17 mouse cellular contexts compared by ENCODE assay signal in genomic region chr2:25184496-25184895, GRCm38 (mm10). TPM values are rescaled to one million over a fixed set of nuclear protein-coding genes. Genes with fewer than 3 reads are reported as not detected.
DNase-seq lines count a peak whose midpoint lies in the region; ATAC-seq lines count a peak whose summit lies in the region.
"Had no signal": no experiment of that assay in that cellular context is flagged by ENCODE, and none has a peak within 500 bp of the region (broad histone marks: within the 10 kb centered on the region; RNA-seq: fewer than 3 reads in every experiment).

No protein-coding gene starts in this region.

- WGBS in heart, embryonic 16.5 days, result 95% methylated on average over 7 of the region's 7 CpGs
- 90% methylated on average over 7 of the region's 7 CpGs for WGBS in neural tube, embryonic 12.5 days
- WGBS in limb, embryonic 10.5 days, result 95% methylated on average over 7 of the region's 7 CpGs

- no peak for DNase-seq in heart, adult 9 months (ENCODE audit: low spot score in 2 of 2)
- DNase-seq in neural tube, embryonic 10.5 days (ENCODE audit: extremely low spot score, low spot score), result no peak
- peak; percentile 23 for DNase-seq in limb, embryonic 10.5 days (ENCODE audit: low spot score)
- DNase-seq in right cerebral cortex, postnatal 14 days, result no peak
- DNase-seq: B cell, adult 2 months; cerebellum, adult 2 months; gastrocnemius, postnatal 36 days; liver, postnatal 0 days; lung, postnatal 36 days; thymus, postnatal 4 days had no signal

- H3K9me3 ChIP-seq in heart, embryonic 16.5 days (replicated peaks; ENCODE audit: control insufficient read depth, low read length), result no peaks in the 10 kb centered on the region
- no peaks in the 10 kb centered on the region for H3K9me3 ChIP-seq in neural tube, embryonic 12.5 days
- no peaks in the 10 kb centered on the region for H3K9me3 ChIP-seq in limb, embryonic 10.5 days (replicated peaks)
- H3K9me3 ChIP-seq: embryonic facial prominence, embryonic 15.5 days; limb, embryonic 15.5 days had no signal

- H3K4me2 ChIP-seq in heart, embryonic 16.5 days (ENCODE audit: low read depth, low read length), result peak overlapping the region; percentile 96; the same call in 1 of the 2 replicates
- H3K4me2 ChIP-seq in neural tube, embryonic 12.5 days (replicated peaks), result peak overlapping the region; percentile 77
- H3K4me2 ChIP-seq: limb, embryonic 15.5 days had no signal

- H3K27ac ChIP-seq in heart, embryonic 16.5 days (ENCODE audit: low read length), result no peak overlapping the region
- H3K27ac ChIP-seq in neural tube, embryonic 12.5 days, result peak overlapping the region; percentile 96; the same call in 1 of the 2 replicates
- no peak overlapping the region for H3K27ac ChIP-seq in limb, embryonic 10.5 days
- H3K27ac ChIP-seq: embryonic facial prominence, embryonic 15.5 days; limb, embryonic 15.5 days had no signal

- H3K9ac ChIP-seq in heart, embryonic 16.5 days (ENCODE audit: low read length), result no peak overlapping the region
- H3K9ac ChIP-seq in neural tube, embryonic 12.5 days, result no peak overlapping the region
- H3K9ac ChIP-seq: embryonic facial prominence, embryonic 15.5 days; limb, embryonic 15.5 days; liver, postnatal 0 days had no signal

- no peaks in the 10 kb centered on the region for H3K36me3 ChIP-seq in heart, embryonic 16.5 days (ENCODE audit: control insufficient read depth, insufficient read depth)
- peaks cover 8% of the 10 kb centered on the region; the same call in 1 of the 2 replicates for H3K36me3 ChIP-seq in neural tube, embryonic 12.5 days
- no peaks in the 10 kb centered on the region for H3K36me3 ChIP-seq in limb, embryonic 10.5 days
- H3K36me3 ChIP-seq: embryonic facial prominence, embryonic 15.5 days; limb, embryonic 15.5 days had no signal

- H3K4me1 ChIP-seq in heart, embryonic 16.5 days (ENCODE audit: control insufficient read depth, insufficient read depth, low read length), result peaks cover 14% of the 10 kb centered on the region
- H3K4me1 ChIP-seq in neural tube, embryonic 12.5 days, result peaks cover 46% of the 10 kb centered on the region
- H3K4me1 ChIP-seq in limb, embryonic 10.5 days, result peaks cover 48% of the 10 kb centered on the region

- no peak for ATAC-seq in heart, embryonic 16.5 days (replicated peaks; ENCODE audit: extremely low read depth, insufficient read depth, low FRiP score)
- ATAC-seq in neural tube, embryonic 12.5 days (ENCODE audit: low FRiP score, low read depth), result no peak
- no peak for ATAC-seq in CD4-positive, CD25-positive, alpha-beta regulatory T cell, adult 4 months
- ATAC-seq: liver, postnatal 0 days had no signal

- H3K27me3 ChIP-seq in heart, embryonic 16.5 days (ENCODE audit: control insufficient read depth, insufficient read depth, low read length), result no peaks in the 10 kb centered on the region
- 0 out of 2 replicates have a peak, but pooled peaks cover 3% of the 10 kb centered on the region for H3K27me3 ChIP-seq in neural tube, embryonic 12.5 days (replicated peaks)
- peaks cover 79% of the 10 kb centered on the region for H3K27me3 ChIP-seq in limb, embryonic 10.5 days (ENCODE audit: low read depth, poor library complexity, severe bottlenecking)

- H3K4me3 ChIP-seq in heart, embryonic 16.5 days (ENCODE audit: low read length), result no peak overlapping the region
- no peak overlapping the region; the same call in 1 of the 2 replicates for H3K4me3 ChIP-seq in neural tube, embryonic 12.5 days
- H3K4me3 ChIP-seq in limb, embryonic 10.5 days, result no peak overlapping the region
- H3K4me3 ChIP-seq: embryonic facial prominence, embryonic 15.5 days; limb, embryonic 15.5 days had no signal

RNA-seq across cellular contexts. Expression of gene Nrarp, which starts 3.9 kb away (rescaled TPM):
- 16.2 and 18.1 TPM in 2 replicates for polyA plus RNA-seq in heart, embryonic 16.5 days (2015; fragmentation: Nextera tagmentation; extraction: Ambion mirVana)
- 96.8 and 97.4 TPM in 2 replicates for polyA plus RNA-seq in neural tube, embryonic 12.5 days (2016; fragmentation: Nextera tagmentation; extraction: Ambion mirVana)
- polyA plus RNA-seq in limb, embryonic 10.5 days (2016; fragmentation: Nextera tagmentation; extraction: Ambion mirVana), result 7.9 and 10.3 TPM in 2 replicates
- under 1 TPM in 1 of 2 experiments, not detected in 1; 0.28 TPM for polyA plus RNA-seq in CD4-positive, CD25-positive, alpha-beta regulatory T cell, adult 4 months (2017; shearing (Covaris generic))

RNA-seq across cellular contexts. Expression of gene Tor4a, which starts 12.2 kb away (rescaled TPM):
- 8.5 and 10.0 TPM in 2 replicates for polyA plus RNA-seq in heart, embryonic 16.5 days (2015; fragmentation: Nextera tagmentation; extraction: Ambion mirVana)
- 1.5 and 1.8 TPM in 2 replicates for polyA plus RNA-seq in neural tube, embryonic 12.5 days (2016; fragmentation: Nextera tagmentation; extraction: Ambion mirVana)
- 3.2 TPM in 2 replicates for polyA plus RNA-seq in limb, embryonic 10.5 days (2016; fragmentation: Nextera tagmentation; extraction: Ambion mirVana)
- 10 to 100 TPM; 60.5 to 94.3 TPM for polyA plus RNA-seq in CD4-positive, CD25-positive, alpha-beta regulatory T cell, adult 4 months (2017; shearing (Covaris generic))

RNA-seq across cellular contexts. Expression of gene Nelfb, which starts 26.8 kb away (rescaled TPM):
- polyA plus RNA-seq in heart, embryonic 16.5 days (2015; fragmentation: Nextera tagmentation; extraction: Ambion mirVana), result 79.1 and 81.9 TPM in 2 replicates
- polyA plus RNA-seq in neural tube, embryonic 12.5 days (2016; fragmentation: Nextera tagmentation; extraction: Ambion mirVana), result 104 and 106 TPM in 2 replicates
- polyA plus RNA-seq in limb, embryonic 10.5 days (2016; fragmentation: Nextera tagmentation; extraction: Ambion mirVana), result 129 and 137 TPM in 2 replicates
- 10 to 100 TPM; 48.2 to 55.8 TPM for polyA plus RNA-seq in CD4-positive, CD25-positive, alpha-beta regulatory T cell, adult 4 months (2017; shearing (Covaris generic))

RNA-seq across cellular contexts. Expression of gene Stpg3, which starts 29.9 kb away (rescaled TPM):
- not detected in 2 replicates for polyA plus RNA-seq in heart, embryonic 16.5 days (2015; fragmentation: Nextera tagmentation; extraction: Ambion mirVana)
- polyA plus RNA-seq in neural tube, embryonic 12.5 days (2016; fragmentation: Nextera tagmentation; extraction: Ambion mirVana), result not detected in 2 replicates
- polyA plus RNA-seq in limb, embryonic 10.5 days (2016; fragmentation: Nextera tagmentation; extraction: Ambion mirVana), result 0.14 TPM in 1 of 2 replicates, not detected in the other
- polyA plus RNA-seq in CD4-positive, CD25-positive, alpha-beta regulatory T cell, adult 4 months (2017; shearing (Covaris generic)), result not detected
- polyA plus RNA-seq: cerebellum, adult 2 months; cortical plate, adult 2 months; embryonic facial prominence, embryonic 15.5 days; heart, embryonic 14.5 days; limb, embryonic 15.5 days; liver, postnatal 0 days had no signal

RNA-seq across cellular contexts. Expression of gene Fam166a, which starts 34.0 kb away (rescaled TPM):
- 1.1 TPM in 1 of 2 replicates, not detected in the other for polyA plus RNA-seq in heart, embryonic 16.5 days (2015; fragmentation: Nextera tagmentation; extraction: Ambion mirVana)
- polyA plus RNA-seq in neural tube, embryonic 12.5 days (2016; fragmentation: Nextera tagmentation; extraction: Ambion mirVana), result not detected in 2 replicates
- polyA plus RNA-seq in limb, embryonic 10.5 days (2016; fragmentation: Nextera tagmentation; extraction: Ambion mirVana), result 1.0 TPM in 1 of 2 replicates, not detected in the other
- not detected for polyA plus RNA-seq in CD4-positive, CD25-positive, alpha-beta regulatory T cell, adult 4 months (2017; shearing (Covaris generic))
- polyA plus RNA-seq: limb, embryonic 15.5 days; liver, postnatal 0 days had no signal
